Mouse (Mus musculus): ENCODE data around the gene Gpn2. TPM values are rescaled to one million over a fixed set of nuclear protein-coding genes. Genes with fewer than 3 reads are reported as not detected.

Gpn2 gene
- total RNA-seq (2015) (17.1 and 21.6 TPM in 2 replicates), total RNA-seq (2017) (17.5 and 22.2 TPM in 2 replicates)

DNA sequence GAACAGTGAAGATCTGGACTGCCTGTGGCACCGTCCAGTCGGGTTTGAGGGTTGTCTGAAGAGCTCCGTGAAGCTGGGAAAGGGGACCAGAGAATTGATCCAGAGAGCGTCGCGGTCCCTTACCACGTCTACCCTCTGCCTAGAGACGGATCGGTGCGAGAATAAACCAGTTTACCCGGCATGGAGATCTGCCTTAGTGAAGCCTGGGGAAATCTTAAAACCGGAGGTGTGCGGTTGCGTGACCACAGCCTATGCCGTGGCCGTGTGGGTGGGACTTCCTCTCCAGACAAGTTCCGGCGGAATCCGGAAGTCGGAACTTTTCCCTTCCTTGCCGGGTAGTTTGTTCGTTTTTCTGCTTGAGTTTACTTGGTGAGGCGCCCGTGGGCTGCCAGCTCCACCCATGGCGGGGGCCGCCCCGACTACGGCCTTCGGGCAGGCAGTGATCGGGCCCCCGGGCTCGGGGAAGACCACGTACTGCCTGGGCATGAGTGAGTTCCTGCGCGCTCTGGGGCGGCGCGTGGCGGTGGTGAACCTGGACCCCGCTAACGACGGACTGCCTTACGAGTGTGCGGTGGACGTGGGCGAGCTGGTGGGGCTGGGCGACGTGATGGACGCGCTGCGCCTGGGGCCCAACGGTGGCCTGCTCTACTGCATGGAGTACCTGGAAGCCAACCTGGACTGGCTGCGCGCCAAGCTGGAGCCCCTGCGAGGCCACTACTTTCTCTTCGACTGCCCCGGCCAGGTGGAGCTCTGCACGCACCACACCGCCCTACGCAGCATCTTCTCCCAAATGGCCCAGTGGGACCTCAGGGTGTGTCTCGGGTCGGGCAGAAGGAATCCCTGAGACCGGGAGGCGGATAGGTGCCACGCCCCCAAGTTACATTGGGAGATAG lies at the start of gene Gpn2:
Gpn2 (plus strand) TSS at position 304 of the 893 bp plus-strand sequence.
- ATAC-seq (replicated peaks; ENCODE audit: poor library complexity): peak; percentile 92

GRCm38 (mm10) chr4:133536081-133536480 lies 48.1 kb upstream of the Gpn2 start:
- ATAC-seq (replicated peaks; ENCODE audit: poor library complexity): no peak

DNA sequence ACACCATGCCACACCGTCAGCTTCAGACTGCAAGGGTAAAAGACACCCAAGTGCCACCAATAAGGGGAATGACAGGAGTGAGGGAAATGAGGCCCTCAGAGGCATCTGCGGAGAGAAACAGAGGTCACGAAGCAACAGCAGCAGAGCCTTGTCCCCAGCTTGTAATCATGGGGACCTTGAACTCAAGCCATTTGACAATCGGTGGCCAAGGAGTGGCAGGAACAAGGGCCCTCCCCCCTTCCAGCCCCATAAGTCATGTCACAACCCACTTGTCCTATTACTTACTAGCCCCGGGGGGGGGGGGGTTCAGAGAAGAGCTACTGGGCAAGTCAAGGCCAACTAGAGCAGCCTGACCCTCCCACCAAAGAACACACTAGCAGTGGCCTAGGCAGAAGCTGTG lies 47.5 kb upstream of the Gpn2 start:
- ATAC-seq (replicated peaks; ENCODE audit: poor library complexity): no peak

GRCm38 (mm10) chr4:133545272-133546231 lies 38.6 kb upstream of the Gpn2 start, which contains the start of gene Nudc:
Nudc (minus strand) TSS chr4:133545996.
- peak; percentile 99 for ATAC-seq (replicated peaks; ENCODE audit: poor library complexity)

- ATAC-seq (replicated peaks; ENCODE audit: poor library complexity): no peak
Measured at GRCm38 (mm10) chr4:133552029-133552428, 32.1 kb upstream of the Gpn2 start.

DNA sequence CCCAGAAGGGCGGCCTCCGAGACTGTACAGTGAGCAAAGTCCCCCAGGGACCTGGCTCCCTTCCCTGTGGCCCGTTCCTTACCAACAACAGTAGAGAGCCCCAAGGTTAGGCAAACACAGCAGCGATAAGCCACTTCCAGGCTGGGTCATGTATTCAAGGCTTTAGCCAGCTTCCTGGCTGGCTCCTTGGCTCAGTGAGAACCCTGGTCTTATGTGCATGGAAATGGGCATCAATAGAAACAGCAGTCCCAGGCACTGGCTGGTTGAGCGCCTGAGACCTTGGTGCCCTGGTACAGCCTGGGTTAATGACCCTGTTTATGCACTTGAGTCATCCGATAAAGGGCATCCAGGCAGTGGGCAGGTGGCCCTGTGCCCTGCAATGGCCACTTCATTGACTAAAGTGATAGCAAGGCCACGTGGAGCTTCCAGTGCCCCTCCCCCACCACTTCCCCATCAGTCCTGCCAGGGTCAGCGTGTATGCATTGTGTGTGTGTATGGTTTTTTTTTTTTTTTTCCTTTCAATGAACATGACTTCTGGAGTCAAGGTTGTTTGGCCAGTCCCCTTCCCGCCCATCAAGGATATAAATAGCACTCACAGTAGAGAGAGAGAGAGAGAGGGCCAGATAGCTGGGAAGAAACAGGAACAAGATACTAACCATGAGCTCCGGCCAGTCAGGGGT lies 31.3 kb upstream of the Gpn2 start, which contains the start of gene Nr0b2:
Nr0b2 (plus strand) TSS at position 609 of the 680 bp plus-strand sequence.
- ATAC-seq (replicated peaks; ENCODE audit: poor library complexity): peak; percentile 81

DNA sequence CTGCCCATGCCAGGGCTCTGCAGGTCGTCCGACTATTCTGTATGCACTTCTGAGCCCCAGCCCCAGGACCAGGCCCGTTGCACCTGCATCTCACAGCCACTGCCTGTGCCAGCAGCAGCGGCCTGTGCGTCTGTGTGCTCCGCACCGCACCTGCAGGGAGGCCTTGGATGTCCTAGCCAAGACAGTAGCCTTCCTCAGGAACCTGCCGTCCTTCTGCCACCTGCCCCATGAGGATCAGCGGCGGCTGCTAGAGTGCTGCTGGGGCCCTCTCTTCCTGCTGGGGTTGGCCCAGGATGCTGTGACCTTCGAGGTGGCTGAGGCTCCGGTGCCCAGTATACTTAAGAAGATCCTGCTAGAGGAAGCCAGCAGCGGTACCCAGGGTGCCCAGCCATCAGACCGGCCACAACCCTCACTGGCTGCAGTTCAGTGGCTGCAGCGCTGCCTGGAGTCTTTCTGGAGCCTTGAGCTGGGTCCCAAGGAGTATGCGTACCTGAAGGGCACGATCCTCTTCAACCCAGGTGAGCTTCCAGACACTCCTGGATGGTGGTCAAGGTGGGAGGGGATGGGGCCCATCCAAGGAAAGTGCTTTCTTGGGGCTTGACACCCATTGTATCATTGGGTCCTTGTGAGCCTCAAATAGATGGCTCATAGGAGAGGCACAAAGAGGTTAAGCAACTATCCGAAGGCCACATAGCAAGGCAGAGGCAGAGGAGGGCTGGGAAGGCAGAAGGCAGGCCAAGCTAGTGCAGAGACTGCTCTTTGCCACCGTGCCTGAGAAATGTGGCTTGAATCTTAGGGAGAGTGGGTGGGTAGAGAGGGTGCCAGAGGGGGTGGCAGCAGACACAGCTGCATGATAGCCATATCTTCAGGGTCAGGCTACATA lies 30.5 kb upstream of the Gpn2 start:
- no peak; the same call in 1 of the 2 replicates for ATAC-seq (replicated peaks; ENCODE audit: poor library complexity)

GRCm38 (mm10) chr4:133557041-133557717 lies 27.0 kb upstream of the Gpn2 start:
- no peak for ATAC-seq (replicated peaks; ENCODE audit: poor library complexity)

- ATAC-seq (replicated peaks; ENCODE audit: poor library complexity): no peak
Measured at GRCm38 (mm10) chr4:133559846-133560245, 24.3 kb upstream of the Gpn2 start.

- no peak for ATAC-seq (replicated peaks; ENCODE audit: poor library complexity)
Measured at GRCm38 (mm10) chr4:133561622-133562021, 22.5 kb upstream of the Gpn2 start.

GRCm38 (mm10) chr4:133563123-133563571 lies 21.0 kb upstream of the Gpn2 start:
- ATAC-seq (replicated peaks; ENCODE audit: poor library complexity): peak; percentile 68

- ATAC-seq (replicated peaks; ENCODE audit: poor library complexity): no peak
Measured at GRCm38 (mm10) chr4:133567251-133567650, 16.9 kb upstream of the Gpn2 start.

GRCm38 (mm10) chr4:133569291-133570065 lies 14.7 kb upstream of the Gpn2 start:
- no peak for ATAC-seq (replicated peaks; ENCODE audit: poor library complexity)

- ATAC-seq (replicated peaks; ENCODE audit: poor library complexity): no peak
Measured at GRCm38 (mm10) chr4:133570066-133570466, 14.1 kb upstream of the Gpn2 start.

DNA sequence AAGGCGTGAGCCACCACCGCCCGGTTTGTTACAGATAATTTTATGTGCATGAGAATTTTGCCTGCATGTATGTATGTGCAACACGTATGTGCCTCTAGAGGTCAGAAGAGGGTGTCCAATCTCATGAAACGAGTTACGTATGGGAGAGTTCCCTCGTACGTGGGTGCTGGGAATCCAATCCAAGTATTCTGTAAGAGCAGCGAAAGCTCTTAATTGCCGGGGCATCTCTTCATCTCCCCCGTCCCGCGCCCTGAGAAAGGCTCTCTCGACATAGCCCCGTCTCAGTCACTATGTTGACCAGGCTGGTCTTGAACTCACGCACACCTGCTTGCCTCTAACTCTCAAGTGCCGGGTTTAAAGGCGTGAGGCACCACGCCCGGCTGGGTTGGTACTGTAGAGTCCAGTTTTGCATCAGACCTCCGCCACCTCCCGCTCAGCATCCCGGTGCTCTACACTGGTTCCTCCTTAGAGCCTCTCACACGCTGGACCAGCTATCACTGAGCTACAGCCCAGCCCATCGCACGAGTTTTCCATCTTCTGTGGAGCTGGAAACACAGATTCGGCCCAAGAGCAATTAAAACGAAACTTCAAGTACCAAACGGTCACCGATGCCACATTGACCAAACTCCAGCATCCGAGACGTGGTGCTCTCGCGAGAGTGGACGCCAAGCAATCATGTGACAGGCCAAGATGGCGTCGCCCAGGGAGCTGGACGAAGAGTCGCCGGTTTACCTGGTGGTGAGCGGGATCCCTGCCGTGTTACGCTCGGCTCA lies 9.9 kb upstream of the Gpn2 start, which contains the start of gene Gpatch3:
Gpatch3 (plus strand) TSS at position 676 of the 773 bp plus-strand sequence.
- peak; percentile 94 for ATAC-seq (replicated peaks; ENCODE audit: poor library complexity)

DNA sequence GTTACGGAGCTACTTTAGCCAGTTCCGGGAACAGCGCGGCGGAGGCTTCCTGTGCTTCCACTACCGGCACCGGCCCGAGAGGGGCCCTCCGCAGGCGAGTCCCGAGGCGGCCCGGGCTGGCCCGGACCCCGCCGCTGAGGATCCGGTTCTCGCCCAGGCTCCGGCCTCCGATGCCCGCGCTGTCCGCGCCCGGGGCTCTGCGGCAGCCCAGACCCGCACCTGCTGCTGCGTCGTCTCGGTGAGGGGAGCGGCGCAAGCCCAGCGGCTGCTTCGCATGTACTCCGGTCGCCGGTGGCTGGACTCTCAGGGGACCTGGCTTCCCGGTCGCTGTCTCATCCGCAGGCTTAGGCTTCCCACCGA lies 9.3 kb upstream of the Gpn2 start:
- no peak for ATAC-seq (replicated peaks; ENCODE audit: poor library complexity)

DNA sequence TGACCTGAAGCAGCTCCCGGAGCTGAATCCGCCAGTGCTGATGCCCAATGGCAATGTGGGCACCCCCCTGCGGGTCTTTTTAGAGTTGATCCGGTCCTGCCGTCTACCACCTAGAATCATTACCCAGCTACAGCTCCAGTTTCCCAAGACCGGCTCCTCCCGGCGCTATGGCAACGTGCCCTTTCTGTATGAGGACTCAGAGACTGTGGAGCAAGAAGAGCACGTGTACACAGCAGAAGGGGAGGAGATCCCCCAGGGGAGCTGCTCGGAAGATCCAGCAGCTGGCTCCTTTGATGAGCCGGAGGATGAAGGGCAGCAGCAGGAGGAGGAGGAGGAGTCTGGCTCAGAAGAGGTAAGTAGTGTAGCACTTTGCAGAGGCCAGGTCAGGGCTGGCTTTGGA lies 6.2 kb upstream of the Gpn2 start:
- no peak for ATAC-seq (replicated peaks; ENCODE audit: poor library complexity)

- ATAC-seq (replicated peaks; ENCODE audit: poor library complexity): no peak
Measured at GRCm38 (mm10) chr4:133583690-133584058, 488 bp upstream of the Gpn2 start.
